Mouse (Mus musculus) CD8-positive naive resting alpha-beta T cell, adult 2 months (primary cell): Measurements from ENCODE around the gene Ak1.

Experiments used
- DNase-seq, 2 experiments: peaks; one replicate each; pipeline ENCODE4 v3.0.0; 2022; ENCODE audit warnings: low read depth in 2 of 2, low spot score in 2 of 2

Gene Ak1

DNA sequence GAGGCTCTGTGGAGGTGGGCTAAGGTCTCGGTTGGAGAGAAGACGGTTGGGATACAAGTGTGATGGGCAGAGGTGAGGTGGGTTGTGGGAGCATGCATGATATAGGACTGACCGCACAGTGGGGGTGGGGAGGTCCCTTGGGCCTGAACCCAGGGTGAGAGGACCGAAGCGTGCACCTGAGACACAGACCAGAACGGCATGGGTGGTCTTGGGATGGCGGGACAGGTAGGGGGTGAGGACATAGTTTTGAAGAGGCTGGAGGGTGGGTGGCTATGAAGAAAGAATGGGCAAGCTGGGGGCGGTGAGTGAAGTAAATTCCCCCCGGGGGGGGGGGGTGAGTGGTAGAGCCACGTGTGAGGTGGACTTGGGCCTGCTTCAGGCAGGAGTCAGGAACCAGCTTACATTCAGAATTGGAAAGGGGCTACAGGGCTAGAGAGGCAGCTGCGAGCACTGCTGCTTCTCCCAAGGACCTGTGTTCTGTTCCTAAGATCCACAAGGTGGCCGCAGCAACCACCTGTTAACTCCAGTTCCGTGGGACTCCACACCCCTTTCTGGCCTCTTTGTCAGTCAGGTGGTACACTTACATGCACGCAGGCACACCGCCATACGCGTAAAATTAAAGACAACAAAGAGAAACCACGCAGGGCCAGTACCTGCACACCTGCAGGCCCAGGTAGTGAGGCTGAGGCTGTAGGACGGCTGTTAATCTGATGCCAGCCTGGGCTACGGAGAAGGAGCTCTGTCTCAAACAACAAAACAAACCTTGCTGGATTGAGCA lies 5.9 kb downstream of the Ak1 start:
- DNase-seq = no peak

DNA sequence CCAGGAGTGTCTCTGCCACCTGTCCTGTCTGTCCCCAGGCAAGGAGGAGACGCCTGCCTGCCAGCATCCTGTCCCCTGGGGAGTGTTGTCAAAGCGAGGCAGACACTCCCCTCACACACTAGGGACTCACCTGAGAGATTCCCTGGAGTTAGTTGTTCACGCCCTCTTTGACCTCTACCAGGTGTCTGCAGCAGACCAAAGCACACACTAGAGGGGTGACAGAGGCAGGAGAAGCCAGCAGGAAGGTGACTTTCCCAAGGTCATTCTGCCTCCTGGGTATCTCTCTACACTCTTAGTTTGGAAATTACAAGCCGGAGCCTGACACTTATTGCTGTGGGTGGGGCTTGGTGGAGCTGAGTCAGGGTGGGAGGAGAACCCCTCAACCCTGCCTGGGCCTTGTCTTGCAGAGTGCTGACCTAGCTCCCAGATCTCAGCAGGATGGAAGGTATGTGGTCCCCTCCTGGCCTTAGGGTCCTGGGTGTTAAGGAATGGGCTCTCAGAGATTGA lies 6.5 kb downstream of the Ak1 start:
- DNase-seq = no peak

DNA sequence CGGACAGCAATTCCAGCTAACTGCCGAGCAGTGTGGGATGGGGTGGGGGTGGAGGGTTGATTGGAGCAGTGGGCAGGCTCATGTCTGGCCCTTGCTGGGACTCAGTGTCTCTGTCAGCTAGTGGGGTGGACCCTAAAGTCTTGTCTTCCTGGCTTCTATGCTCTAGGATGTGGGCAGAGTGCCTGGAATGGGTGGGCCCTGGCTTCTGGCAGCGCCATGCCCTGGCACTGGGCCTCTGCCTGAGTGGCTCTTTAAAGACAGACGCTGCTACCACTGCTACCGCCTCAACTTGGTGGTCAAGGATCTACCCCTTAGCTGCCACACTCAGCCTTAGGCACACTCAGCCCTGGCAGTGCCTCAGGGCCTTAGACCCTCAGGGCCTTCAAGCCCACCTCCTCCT lies 7.2 kb downstream of the Ak1 start:
- DNase-seq = no peak

DNA sequence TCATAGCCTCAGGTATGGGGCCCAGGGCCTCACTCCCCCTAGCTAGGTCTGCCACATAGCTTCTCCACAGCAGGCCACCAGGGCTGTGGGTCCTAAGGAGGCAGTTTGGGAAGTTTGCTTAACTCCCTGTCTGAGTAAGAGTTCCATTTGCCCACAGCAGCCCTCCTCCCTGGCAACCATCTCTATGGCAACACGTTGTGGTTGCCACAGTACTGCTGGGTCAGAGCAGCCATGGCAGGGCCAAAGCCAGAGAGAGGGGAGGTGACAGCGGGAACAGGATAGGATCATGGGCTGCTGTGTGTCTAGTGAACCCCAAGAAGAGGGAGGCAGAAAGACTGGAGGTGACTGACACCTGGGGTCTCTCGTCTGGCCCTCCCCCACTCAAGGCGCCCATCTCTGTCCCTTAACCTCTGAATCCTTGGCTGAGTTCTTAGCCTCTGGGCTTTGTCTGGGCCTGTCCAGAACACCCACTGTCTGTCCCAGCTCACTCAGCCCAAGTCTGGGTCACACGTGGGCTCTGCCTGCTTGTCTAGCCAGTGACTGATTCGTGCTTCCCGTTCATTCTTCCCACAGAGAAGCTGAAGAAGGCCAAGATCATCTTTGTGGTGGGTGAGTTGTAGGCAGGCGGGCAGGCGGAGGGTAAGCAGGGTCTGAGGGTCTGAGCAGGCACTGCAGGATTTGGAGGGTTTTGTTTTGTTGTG lies 7.9 kb downstream of the Ak1 start:
- no peak for DNase-seq

DNA sequence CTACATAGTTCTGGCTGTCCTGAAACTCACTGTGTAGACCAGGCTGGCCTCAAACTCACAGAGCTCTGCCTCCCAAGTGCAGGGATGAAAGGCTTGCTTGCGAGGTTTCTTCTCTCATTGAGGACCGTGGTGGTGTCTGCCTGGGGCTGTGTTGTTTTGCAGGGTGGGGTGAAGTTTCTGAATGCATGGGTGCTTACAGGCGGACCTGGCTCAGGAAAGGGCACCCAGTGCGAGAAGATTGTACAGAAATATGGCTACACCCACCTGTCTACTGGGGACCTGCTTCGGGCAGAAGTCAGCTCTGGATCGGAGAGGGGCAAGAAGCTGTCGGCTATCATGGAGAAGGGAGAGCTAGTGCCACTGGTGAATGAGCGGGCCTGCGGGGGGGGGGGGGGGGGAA lies 8.5 kb downstream of the Ak1 start:
- DNase-seq = no peak

DNA sequence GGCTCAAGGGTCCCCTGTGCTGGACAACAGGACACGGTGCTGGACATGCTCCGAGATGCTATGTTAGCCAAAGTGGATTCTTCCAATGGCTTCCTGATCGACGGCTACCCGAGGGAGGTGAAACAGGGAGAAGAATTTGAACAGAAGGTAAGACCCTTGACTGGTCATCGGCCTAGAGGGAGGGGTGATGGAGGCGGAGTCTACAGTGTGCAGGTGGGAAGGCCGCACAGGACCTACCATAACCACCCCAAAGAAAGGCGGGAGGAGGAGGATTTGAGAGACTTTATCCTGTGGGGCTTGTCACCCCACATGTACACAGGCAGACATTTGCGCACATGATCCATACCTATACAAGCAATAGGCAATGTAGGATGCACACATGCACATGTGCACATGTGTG lies 9.5 kb downstream of the Ak1 start:
- no peak for DNase-seq

DNA sequence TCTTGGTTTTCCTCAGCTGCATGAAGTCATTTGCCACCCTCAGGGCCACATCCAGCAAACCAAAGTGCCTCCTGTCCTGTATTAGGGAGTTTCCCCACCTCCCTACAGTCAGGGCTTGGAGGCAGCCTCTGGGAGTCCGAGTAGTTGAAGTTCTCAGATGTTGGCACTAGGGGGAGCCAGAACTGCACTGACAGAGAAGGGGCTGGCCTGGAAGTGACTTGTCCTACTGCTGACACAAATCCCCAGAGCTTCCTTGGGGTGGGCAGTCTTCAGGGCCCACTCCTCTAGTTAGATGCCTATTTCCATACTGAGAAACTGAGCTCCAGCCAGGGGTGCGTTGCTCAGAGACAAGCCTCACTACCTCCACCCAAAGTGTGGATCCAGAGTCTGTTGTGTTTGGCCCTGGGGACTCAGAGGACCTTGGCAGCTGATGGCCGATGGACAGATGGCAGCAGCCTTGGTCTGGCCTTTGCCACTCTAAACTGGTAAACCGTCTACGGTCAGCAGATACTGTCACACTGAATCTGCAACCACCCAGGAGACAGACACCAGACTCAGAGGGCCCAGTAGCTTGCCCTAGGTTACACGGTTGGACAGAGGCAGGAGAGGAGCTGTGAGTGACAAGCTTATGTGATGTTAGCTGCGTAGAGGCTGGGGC lies 10.3 kb downstream of the Ak1 start:
- peak; percentile 74 to 84 for DNase-seq

DNA sequence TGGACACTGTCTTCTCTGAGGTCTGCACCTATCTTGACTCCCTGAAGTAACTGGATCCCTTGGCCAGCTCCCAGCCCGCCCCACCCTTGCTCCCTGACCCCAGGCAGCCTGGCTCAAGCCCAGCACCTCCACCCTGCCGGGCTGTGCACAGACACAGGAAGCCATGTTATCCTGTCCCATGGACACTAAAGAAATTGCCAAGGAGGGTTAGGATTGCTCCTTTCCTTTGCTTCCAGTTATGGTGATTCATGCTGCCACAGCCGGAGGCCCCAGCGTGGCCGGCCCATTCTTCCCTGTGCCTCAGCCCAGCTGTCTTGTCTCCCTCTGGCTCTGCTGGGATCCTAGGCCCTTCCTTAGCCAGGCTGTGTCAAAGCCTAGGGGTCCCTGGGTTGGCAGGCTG lies 12.1 kb downstream of the Ak1 start:
- no peak for DNase-seq

DNA sequence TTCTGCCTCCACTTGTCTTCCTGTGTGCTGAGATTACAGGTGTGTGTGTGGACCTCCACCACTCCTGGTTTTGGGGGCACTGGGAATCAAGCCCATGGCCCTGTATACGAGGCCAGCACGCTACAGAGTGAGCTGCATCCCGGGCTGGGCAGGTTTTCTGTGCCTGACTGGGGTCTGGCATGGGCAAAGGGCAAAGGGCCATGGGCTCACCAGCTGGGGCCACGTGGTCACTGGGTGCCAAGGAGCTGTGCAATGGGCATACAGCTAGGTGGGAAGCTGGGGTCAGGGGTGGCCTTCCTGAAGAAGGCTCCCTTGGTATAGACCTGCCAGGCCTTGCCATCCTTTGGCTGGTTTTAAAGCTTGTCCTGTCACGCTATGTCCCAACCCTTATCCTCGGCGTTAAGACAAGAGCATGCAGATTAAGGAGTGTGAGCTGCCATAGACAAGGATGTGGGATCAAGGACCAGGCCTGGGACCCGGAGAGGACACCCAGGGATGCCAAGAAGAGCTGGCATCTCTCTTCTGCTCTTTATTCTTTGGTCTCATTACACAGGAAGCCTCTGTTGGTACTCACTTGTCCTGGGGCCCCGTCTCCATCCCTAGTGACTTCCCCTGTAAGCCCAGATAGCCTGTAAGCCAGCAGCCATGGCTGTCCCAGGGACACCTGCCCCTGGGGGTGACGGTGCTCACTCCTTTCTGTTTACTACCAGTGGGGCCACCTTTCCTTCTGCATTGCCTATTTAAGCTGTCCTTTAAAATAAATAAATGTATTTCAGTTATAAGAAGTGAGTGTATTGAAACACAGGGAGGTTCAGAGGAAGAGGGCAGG lies 12.9 kb downstream of the Ak1 start:
- no peak for DNase-seq

DNA sequence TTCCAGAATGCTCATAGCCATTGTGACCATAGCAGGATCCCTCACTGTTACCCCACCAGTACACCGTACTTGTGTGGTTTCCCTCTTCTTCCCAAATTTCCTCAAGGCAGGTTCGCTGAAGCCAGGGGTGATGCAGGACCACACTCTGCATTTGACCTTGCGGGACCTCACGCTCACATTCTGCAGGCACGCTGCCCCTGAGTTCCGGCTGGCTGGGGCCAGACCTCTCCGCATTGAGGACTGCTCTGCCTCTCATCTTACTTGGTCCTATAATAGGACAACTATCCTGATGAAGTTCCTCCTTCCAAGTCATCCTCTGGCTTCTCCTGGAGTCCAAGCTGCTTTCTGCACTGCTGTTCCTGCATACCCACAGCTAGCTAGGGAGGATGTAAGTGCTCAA lies 15.1 kb downstream of the Ak1 start:
- DNase-seq = no peak

DNA sequence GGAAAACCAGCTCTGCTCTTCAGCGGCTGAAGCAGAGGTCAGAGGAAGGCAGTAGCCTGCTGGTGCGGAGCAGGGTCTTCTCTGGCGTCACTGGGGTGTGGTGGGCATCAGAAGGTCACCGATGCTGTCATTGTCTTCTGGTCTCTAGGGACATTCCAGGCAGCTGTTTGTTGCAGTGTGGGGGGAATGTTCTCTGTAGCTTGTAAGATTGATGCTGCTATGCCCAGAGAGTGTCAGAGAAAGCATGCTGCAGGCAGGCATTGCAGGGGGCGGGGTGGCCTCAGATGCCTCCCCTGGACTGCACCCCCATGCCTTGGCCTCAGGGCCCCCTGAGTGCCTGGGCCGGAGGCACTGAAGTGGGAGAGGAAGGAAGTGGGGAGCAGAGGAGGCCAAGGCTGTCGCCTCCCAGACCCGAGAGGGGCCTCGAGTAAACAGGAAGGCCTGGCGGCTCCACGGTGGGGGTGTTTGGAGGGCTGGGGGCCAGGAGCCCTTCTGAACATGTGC lies 16.3 kb downstream of the Ak1 start:
- DNase-seq = peak; percentile 45 to 64

DNA sequence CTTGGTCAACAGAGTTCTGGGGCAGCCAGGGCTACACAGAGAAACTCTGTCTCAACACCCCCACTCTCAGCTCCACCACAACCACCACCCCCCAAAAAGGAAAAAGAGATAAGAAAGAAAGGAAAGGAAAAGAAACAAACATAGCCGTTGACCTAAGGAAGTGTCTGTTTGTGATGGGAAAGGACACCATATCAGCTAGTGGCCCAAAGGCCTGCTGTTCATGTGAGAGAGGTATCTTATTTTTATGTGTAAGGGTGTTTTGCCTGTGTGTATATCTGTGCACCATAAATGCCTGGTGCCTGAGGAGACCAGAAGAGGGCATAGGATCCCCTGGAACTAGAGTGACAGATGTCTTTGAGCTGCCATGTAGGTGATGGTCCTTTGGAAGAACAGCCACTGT lies 18.1 kb downstream of the Ak1 start:
- no peak for DNase-seq

DNA sequence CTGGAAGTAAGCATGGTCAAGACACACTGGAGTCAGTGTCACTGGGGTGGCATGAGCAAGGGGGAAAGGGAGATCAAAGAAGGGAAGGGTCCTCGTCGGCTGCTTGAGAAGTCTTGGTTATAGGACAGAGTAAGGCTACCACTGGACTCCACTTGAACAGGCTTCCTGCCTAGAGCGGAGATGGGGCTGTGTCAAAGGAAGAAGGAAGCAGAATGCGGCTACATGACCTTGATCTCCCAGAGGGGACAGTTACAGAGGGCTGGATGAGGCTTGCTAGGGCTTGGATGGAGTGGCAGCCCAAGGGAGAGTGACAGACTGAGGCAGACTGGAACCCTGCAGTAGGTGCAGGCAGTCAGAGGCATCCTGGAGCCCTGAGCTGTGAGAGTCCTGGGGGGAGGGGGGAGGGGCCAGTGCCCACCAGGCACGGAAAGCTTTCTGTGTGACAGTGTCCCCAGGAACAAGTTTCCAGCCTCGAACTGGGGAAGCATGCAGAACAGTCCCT lies 19.0 kb downstream of the Ak1 start:
- DNase-seq = no peak

DNA sequence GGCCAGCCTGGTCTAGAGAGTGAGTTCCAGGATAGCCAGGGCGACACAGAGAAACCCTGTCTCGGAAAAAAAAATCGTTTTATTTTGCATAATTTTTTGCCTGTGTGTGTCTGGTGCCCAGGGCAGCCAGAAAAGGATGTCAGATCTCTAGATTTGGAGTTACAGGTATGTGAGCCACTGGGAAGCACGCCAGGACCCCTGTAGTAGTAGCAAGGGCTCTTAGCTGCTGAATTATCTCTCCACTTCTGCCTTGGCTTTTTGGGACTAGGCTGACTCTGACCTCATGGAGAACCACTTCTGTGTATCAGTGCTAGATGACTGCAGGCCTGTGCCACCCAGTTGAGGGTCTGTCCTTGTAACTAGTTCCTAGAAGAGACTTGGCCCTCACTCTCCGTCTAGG lies 20.3 kb downstream of the Ak1 start:
- DNase-seq = no peak

DNA sequence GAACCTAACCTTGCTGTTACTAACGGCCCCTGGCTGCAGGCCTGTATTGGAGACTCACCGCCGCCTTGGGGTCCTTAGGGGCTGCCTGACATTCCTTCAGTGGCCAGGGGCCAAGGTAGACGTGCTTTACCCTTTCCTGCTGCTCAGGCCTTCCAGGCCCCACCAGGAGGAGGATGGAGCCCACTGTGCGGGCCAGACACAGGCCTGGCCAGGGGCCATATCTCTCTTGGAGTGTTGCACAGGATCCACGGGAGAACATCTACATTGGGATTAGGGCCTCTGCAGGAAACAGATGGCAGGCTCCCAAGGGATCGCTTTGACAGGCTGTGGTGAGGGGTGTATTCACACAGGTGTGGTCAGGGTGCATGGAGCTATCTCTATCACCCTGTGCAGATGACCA lies 21.3 kb downstream of the Ak1 start:
- no peak for DNase-seq

DNA sequence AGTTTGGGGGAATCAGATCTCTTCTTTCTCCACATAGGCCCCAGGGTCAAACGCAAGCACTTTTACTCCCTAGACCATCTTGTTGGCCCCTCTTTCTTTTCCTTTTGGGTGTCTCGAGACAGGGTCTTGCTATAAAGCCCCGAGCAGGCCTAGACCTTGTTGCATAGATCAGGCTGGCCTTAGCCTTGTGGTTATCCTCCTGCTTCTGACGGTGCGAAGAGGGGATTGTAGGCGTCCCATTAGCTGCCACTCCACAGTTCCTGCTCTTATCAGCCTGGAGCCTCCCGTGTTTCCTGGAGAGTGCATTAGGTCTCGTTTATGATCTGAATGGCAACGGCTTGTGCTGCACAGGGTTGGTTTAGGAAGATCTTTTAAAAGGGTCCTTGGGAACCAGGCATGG lies 22.5 kb downstream of the Ak1 start:
- no peak for DNase-seq

DNA sequence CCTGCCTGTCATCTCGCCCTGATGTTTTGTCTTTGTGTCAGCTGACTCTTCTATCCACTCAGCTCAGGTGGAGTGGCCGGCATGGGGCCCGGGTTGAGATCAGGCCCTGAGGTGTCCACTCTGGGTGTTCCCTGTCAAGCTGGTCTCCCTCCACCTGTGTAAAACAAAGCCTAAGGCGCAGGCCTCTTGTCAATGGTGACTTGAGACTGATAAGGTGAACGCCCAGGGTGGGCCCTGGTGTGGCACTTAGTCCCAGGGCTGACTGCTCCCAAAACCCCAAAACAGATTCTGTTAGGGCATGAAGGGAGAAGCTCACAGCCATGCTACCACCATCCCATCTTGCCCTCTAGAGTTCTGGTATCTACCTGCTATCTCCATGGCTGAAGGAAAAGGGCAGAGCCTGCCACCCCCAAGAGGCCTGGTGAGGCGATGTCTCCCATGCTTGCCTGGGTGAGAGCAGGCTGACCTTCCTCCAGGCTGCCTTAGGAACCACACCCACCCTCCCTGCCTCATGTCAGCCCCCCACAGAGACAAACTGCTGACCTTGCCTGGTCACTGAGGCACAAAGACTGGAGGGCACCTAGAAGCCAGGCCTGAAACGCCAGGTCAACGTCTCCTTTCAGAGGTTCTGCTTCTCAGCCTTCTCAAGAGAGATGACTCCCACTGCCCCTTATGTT lies 23.4 kb downstream of the Ak1 start:
- no peak for DNase-seq

DNA sequence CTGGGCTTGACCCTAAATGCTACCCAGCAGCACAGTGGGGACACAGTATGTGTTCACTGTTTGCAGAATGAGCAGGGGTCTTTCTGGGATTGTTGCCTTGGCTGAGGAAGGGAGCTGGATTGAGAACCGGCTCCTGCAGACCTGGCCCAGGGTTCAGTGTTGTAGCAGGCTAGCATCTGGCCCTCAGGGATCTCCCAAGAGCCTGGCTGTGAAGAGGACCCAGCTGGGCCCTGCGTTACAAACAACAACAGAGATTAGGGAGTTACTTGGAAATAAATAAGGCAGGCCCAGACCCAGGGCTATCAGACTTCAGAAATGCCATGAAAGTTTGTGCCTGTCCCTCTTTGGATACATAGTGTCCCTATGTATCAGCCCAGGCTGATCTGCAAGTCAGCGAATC lies 24.1 kb downstream of the Ak1 start:
- DNase-seq = no peak

DNA sequence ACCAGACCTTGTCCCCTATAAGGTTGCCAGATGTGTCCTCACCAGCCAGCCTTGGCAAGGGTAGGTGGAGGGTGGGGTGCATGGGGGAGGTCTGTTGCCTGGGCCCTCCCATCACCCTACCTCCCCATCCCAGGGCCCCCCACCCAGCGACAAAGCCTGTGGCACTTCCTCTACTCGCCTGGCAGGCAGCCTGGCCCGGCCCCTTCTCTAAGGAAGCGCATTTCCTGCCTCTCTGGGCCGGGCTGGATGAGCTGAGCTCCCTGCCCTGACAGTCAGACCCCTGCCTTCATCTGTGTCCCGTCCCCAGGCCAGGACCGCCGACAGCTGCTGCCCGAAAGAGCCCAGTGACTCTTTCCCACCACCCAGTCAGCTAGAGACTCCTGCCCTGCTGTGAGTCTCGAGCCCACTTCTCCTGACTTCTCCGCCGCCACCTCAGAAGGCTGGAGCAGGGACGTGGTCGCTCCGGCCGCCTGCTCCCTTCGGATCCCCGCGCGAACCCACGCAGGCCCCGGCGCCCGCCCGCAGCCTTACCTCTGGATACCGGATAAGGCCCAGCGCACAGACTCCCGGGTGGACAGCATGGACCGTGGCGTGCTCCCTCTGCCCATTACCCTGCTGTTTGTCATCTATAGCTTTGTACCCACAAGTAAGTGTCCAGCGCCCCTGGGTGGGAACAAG lies 25.0 kb downstream of the Ak1 start, which contains the start of gene Eng:
TSS of gene Eng (plus strand) at position 217 of the 678 bp plus-strand sequence.
- peak; percentile 19 to 20 for DNase-seq

DNA sequence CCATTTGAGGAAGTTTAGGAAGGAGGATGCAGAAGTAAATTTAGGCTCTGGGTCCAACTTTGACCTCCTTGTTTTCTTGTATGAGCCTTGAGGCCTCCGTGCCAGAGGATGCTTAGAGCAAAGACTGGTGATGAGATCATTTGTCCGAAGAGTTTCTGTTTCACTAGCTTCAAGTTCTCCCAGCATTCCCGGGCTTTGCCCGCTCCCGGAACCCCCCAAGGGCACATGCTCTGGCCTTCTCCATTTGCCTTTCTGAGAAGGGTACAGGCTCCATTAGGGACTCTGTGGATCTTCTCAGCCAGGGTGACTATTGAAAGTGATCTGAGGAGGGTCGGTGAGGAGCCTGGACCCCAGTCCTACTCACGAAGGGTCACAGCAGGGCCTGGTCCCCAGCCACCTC lies 25.8 kb downstream of the Ak1 start:
- no peak for DNase-seq
